8 mouse cellular contexts compared by ENCODE assay signal in genomic region chr13:95524674-95525491, GRCm38 (mm10). TPM values are rescaled to one million over a fixed set of nuclear protein-coding genes. Genes with fewer than 3 reads are reported as not detected.
A peak's percentile ranks its signal among the peaks of the same experiment; 100 is the strongest.
DNase-seq lines count a peak whose midpoint lies in the region; ATAC-seq and TF ChIP-seq lines count a peak whose summit lies in the region.

TSS of gene F2rl1 (minus strand) at chr13:95525227.

- H3K79me2 ChIP-seq in heart, adult 2 months (replicated peaks; ENCODE audit: control insufficient read depth, insufficient read depth, low read length) = no peaks in the 10 kb centered on the region

- no peaks in the 10 kb centered on the region for H3K36me3 ChIP-seq in heart, adult 2 months (ENCODE audit: control insufficient read depth, insufficient read depth, low read length)
- no peaks in the 10 kb centered on the region for H3K36me3 ChIP-seq in kidney, adult 2 months (ENCODE audit: control insufficient read depth, insufficient read depth, low read length)
- no peaks in the 10 kb centered on the region for H3K36me3 ChIP-seq in lung, embryonic 15.5 days

- peak within 1 kb of the TSS; percentile 53 for H3K4me3 ChIP-seq in heart, adult 2 months
- H3K4me3 ChIP-seq in kidney, adult 2 months (ENCODE audit: insufficient read depth, low read depth, low read length) = peak within 1 kb of the TSS; percentile 67
- peak within 1 kb of the TSS; percentile 54 for H3K4me3 ChIP-seq in lung, embryonic 15.5 days

- no peak for TF ChIP-seq CTCF in heart, adult 2 months (IDR thresholded peaks at IDR 0.05)
- TF ChIP-seq CTCF in kidney, adult 2 months (conservative IDR thresholded peaks at IDR 0.05; ENCODE audit: insufficient read depth, insufficient read length, low read depth, low read length) = no peak

- ATAC-seq in lung, embryonic 15.5 days (ENCODE audit: borderline replicate concordance, extremely low read depth, low FRiP score, low TSS enrichment) = peak; percentile 92
- 0 out of 2 replicates have a peak, but pooled peaks have one; percentile 20 for ATAC-seq in neutrophil, adult 5-6 weeks (ENCODE audit: extremely low read depth, insufficient number of reproducible peaks, low FRiP score, poor library complexity, severe bottlenecking)

- H3K4me1 ChIP-seq in heart, adult 2 months (ENCODE audit: control insufficient read depth, insufficient read depth, low read length) = no peaks in the 10 kb centered on the region
- peaks cover 10% of the 10 kb centered on the region; the same call in 1 of the 2 replicates for H3K4me1 ChIP-seq in kidney, adult 2 months (ENCODE audit: control insufficient read depth, insufficient read depth, low read length)
- H3K4me1 ChIP-seq in lung, embryonic 15.5 days = peaks cover 14% of the 10 kb centered on the region

- peak; percentile 92 for DNase-seq in R1 (ENCODE audit: low read depth, low spot score)
- DNase-seq in cerebellum, postnatal 10 days = peak; percentile 61 to 63
- DNase-seq in heart, adult 2 months = peak; percentile 47 to 58
- DNase-seq in kidney, adult 2 months = peak; percentile 96
- peak; percentile 88 for DNase-seq in yolk sac, embryonic 10.5 days (ENCODE audit: low spot score)
- DNase-seq in right cerebral cortex, adult 18-20 months = no peak

- H3K4me2 ChIP-seq in lung, embryonic 15.5 days = peak within 1 kb of the TSS; percentile 94

- TF ChIP-seq POLR2A in heart, adult 2 months (IDR thresholded peaks at IDR 0.05; ENCODE audit: insufficient read depth, low read depth, low read length) = no peak
- TF ChIP-seq POLR2A in kidney, adult 2 months (IDR thresholded peaks at IDR 0.05; ENCODE audit: low read depth, low read length) = peak; percentile 24

- peak within 1 kb of the TSS; percentile 13; the same call in 1 of the 2 replicates for H3K27ac ChIP-seq in heart, adult 2 months
- H3K27ac ChIP-seq in kidney, adult 2 months (ENCODE audit: insufficient read depth, low read depth, low read length) = peak within 1 kb of the TSS; percentile 61
- H3K27ac ChIP-seq in lung, embryonic 15.5 days = peak within 1 kb of the TSS; percentile 32

- H3K9ac ChIP-seq in heart, adult 2 months (ENCODE audit: low read depth, low read length) = peak within 1 kb of the TSS; percentile 54
- H3K9ac ChIP-seq in lung, embryonic 15.5 days = peak within 1 kb of the TSS; percentile 49

- 1% methylated on average over 54 of the region's 54 CpGs for WGBS in heart, adult 2 months
- WGBS in kidney, adult 2 months = 1% methylated on average over 54 of the region's 54 CpGs
- WGBS in lung, embryonic 15.5 days = under 1% methylated on average over 54 of the region's 54 CpGs

- no peak for TF ChIP-seq EP300 in heart, adult 2 months (IDR thresholded peaks at IDR 0.05; ENCODE audit: insufficient read depth, low read depth, low read length)

- H3K9me3 ChIP-seq in lung, embryonic 15.5 days = no peaks in the 10 kb centered on the region

- intact Hi-C loops in heart, adult 2 months (cut with DNase I) = no loop called here

- H3K27me3 ChIP-seq in heart, adult 2 months (ENCODE audit: control insufficient read depth, insufficient read depth, low read length) = peaks cover 2% of the 10 kb centered on the region; the same call in 1 of the 2 replicates
- H3K27me3 ChIP-seq in kidney, adult 2 months (replicated peaks; ENCODE audit: control insufficient read depth, insufficient read depth, low read length) = no peaks in the 10 kb centered on the region
- peaks cover 27% of the 10 kb centered on the region for H3K27me3 ChIP-seq in lung, embryonic 15.5 days

RNA-seq across cellular contexts. Expression of gene F2rl1, which starts in this region (rescaled TPM):
- total RNA-seq in heart, adult 2 months (2021) = under 1 TPM; 0.41 to 0.63 TPM
- 0.91 and 1.2 TPM in 2 replicates for polyA plus RNA-seq in heart, adult 2 months (2012; rRNA removed)
- polyA plus RNA-seq in kidney, adult 2 months (2012; rRNA removed) = 27.2 and 29.9 TPM in 2 replicates
- polyA plus RNA-seq in lung, embryonic 15.5 days (2015; fragmentation: Nextera tagmentation; extraction: Ambion mirVana) = 4.3 and 4.5 TPM in 2 replicates
- total RNA-seq in neutrophil, adult 5-6 weeks (2017) = 5.4 and 5.5 TPM in 2 replicates
